Mouse (Mus musculus): ENCODE measurements around the gene Eps15l1. TPM values are rescaled to one million over a fixed set of nuclear protein-coding genes. Genes with fewer than 3 reads are reported as not detected.

The Eps15l1 gene
- polyA plus RNA-seq, 1 experiment from 2014 or later: 62.0 TPM

DNA sequence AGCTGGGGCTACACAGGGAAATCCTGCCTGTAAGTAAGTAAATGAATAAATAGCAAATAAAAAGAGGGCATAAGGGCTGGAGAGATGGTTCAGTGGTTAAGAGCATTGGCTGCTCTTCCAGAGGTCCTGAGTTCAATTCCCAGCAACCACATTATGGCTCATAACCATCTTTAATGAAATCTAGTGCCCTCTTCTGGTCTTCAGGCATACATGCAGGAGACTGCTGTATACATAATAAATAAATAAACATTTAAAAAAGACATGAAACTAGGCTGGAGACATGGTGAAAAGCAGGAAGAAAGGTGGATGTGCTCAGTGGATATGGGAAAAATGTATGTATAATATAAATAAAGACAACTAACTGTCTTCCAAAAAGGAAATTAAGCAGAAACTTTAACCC is 128.0 kb downstream of the Eps15l1 start:
- no peaks in the 10 kb centered on the region; the same call in 1 of the 2 replicates for H3K4me1 ChIP-seq (replicated peaks)
- no peak overlapping the region for H3K4me3 ChIP-seq
- H3K9me3 ChIP-seq: no peaks in the 10 kb centered on the region
- ATAC-seq (ENCODE audit: low FRiP score): no peak
- no peaks in the 10 kb centered on the region for H3K36me3 ChIP-seq
- no peaks in the 10 kb centered on the region for H3K27me3 ChIP-seq
- no peak overlapping the region for H3K4me2 ChIP-seq
- no peak overlapping the region for H3K27ac ChIP-seq
- H3K9ac ChIP-seq: no peak overlapping the region

- Histone ChIP-seq H3K4me3 (no peak overlapping the region), H3K36me3 (no peaks in the 10 kb centered on the region), H3K27me3 (no peaks in the 10 kb centered on the region), H3K9me3 (no peaks in the 10 kb centered on the region), H3K27ac (no peak overlapping the region), H3K9ac (no peak overlapping the region), H3K4me1 (replicated peaks) (no peaks in the 10 kb centered on the region; the same call in 1 of the 2 replicates), H3K4me2 (no peak overlapping the region)
- WGBS: 85% methylated on average over 2 of the region's 2 CpGs
- no peak for ATAC-seq (ENCODE audit: low FRiP score)
Measured at GRCm38 (mm10) chr8:72291104-72291503, 130.2 kb downstream of the Eps15l1 start.

Small RNAs within 50 kb of the gene (microRNA-seq; reads per million reads assigned to microRNA genes)
- gene Mir7068: 0.93 reads per million

Other genes starting within 250 kb of the Eps15l1 start
- not detected in 2 replicates for gene Hsh2d, start 231.8 kb downstream of the Eps15l1 start, polyA plus RNA-seq (2015; fragmentation: Nextera tagmentation; extraction: Ambion mirVana)
- not detected in 2 replicates for gene Cib3, start 208.6 kb downstream of the Eps15l1 start, polyA plus RNA-seq (2015; fragmentation: Nextera tagmentation; extraction: Ambion mirVana)
- gene Gm11034, start 207.8 kb downstream of the Eps15l1 start, polyA plus RNA-seq (2015; fragmentation: Nextera tagmentation; extraction: Ambion mirVana): not detected in 2 replicates
- gene Fam32a, start 201.7 kb downstream of the Eps15l1 start, polyA plus RNA-seq (2015; fragmentation: Nextera tagmentation; extraction: Ambion mirVana): 108 and 109 TPM in 2 replicates
- gene Ap1m1, start 181.4 kb downstream of the Eps15l1 start, polyA plus RNA-seq (2015; fragmentation: Nextera tagmentation; extraction: Ambion mirVana): 247 and 261 TPM in 2 replicates
- 15.4 TPM in 2 replicates for gene Gm10282, start 116.2 kb downstream of the Eps15l1 start, polyA plus RNA-seq (2015; fragmentation: Nextera tagmentation; extraction: Ambion mirVana)
- gene Klf2, start 102.4 kb downstream of the Eps15l1 start, polyA plus RNA-seq (2015; fragmentation: Nextera tagmentation; extraction: Ambion mirVana): 5.0 and 5.9 TPM in 2 replicates
- 1.1 and 1.3 TPM in 2 replicates for gene Calr3, start 22.4 kb upstream of the Eps15l1 start, polyA plus RNA-seq (2015; fragmentation: Nextera tagmentation; extraction: Ambion mirVana)
- gene 1700030K09Rik, start 22.4 kb upstream of the Eps15l1 start, polyA plus RNA-seq (2015; fragmentation: Nextera tagmentation; extraction: Ambion mirVana): 18.0 and 18.9 TPM in 2 replicates
- 51.9 and 54.2 TPM in 2 replicates for gene Cherp, start 53.8 kb upstream of the Eps15l1 start, polyA plus RNA-seq (2015; fragmentation: Nextera tagmentation; extraction: Ambion mirVana)
- gene Slc35e1, start 71.2 kb upstream of the Eps15l1 start, polyA plus RNA-seq (2015; fragmentation: Nextera tagmentation; extraction: Ambion mirVana): 9.1 and 9.2 TPM in 2 replicates
- 15.7 and 16.6 TPM in 2 replicates for gene Med26, start 126.8 kb upstream of the Eps15l1 start, polyA plus RNA-seq (2015; fragmentation: Nextera tagmentation; extraction: Ambion mirVana)
- gene Smim7, start 149.6 kb upstream of the Eps15l1 start, polyA plus RNA-seq (2015; fragmentation: Nextera tagmentation; extraction: Ambion mirVana): 128 and 141 TPM in 2 replicates
- 19.3 and 20.4 TPM in 2 replicates for gene Tmem38a, start 150.6 kb upstream of the Eps15l1 start, polyA plus RNA-seq (2015; fragmentation: Nextera tagmentation; extraction: Ambion mirVana)
- gene Nwd1, start 225.3 kb upstream of the Eps15l1 start, polyA plus RNA-seq (2015; fragmentation: Nextera tagmentation; extraction: Ambion mirVana): 1.3 and 1.4 TPM in 2 replicates